Mouse (Mus musculus) layer of hippocampus, adult 2 months (tissue): ENCODE data around the gene Pgpep1l. TPM values are rescaled to one million over a fixed set of nuclear protein-coding genes. Genes with fewer than 3 reads are reported as not detected.
"Not testable (repeated sequence)": the region's sequence is repeated elsewhere in the genome, so short reads cannot be mapped to it uniquely, and the experiment has no call there.

ENCODE experiments used
- DNase-seq, 2 experiments: peaks; one replicate each; pipeline ENCODE4 v3.0.0; 2022; ENCODE audit warnings: low spot score in 2 of 2
- H3K27ac ChIP-seq: fragments of 200-600 bp; 2 replicates; pipeline ENCODE4 v1.8.1; 2022
- H3K4me3 ChIP-seq: fragments of 200-600 bp; 2 replicates; pipeline ENCODE4 v1.8.1; 2022; ENCODE audit warnings: mild to moderate bottlenecking
- CTCF ChIP-seq: fragments of 200-600 bp; conservative IDR thresholded peaks from 2 replicates; pipeline ENCODE4 v1.8.1; 2022; ENCODE audit warnings: antibody characterized with exemption, mild to moderate bottlenecking, moderate library complexity
- total RNA-seq, 2 experiments: library from RNA; stranded (reverse); gene quantifications; 2 replicates each; pipeline ENCODE4 v1.2.3; 2021

Pgpep1l gene
- total RNA-seq, 2 experiments from 2014 or later = 3.2 to 3.6 TPM

DNA sequence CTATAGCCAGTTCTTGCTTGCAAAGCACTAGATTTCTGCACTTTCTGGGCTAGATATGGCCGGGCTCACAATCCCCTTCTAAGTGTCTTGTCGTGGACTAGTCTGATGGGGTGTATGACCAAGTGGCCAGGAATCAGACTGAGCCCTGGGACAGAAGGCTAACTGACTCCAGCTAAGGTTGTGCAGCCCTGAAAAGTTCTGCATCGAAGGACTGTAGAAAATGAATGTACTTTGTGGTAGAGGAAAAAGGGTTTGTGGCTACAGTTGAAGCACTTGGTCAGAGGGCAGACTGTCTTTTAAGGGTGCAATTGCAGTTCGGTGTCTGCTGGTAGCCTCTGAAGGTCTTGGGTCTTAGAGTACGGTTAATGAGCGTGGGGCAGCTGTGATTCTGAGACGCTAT is 15.4 kb upstream of the Pgpep1l start:
- no peak for TF ChIP-seq CTCF
- Histone ChIP-seq H3K27ac (no peak overlapping the region), H3K4me3 (no peak overlapping the region)
- no peak for DNase-seq

GRCm38 (mm10) chr7:68278908-68279307 is 14.9 kb upstream of the Pgpep1l start:
- TF ChIP-seq CTCF = no peak
- no peak for DNase-seq
- Histone ChIP-seq H3K4me3 (no peak overlapping the region), H3K27ac (no peak overlapping the region)

DNA sequence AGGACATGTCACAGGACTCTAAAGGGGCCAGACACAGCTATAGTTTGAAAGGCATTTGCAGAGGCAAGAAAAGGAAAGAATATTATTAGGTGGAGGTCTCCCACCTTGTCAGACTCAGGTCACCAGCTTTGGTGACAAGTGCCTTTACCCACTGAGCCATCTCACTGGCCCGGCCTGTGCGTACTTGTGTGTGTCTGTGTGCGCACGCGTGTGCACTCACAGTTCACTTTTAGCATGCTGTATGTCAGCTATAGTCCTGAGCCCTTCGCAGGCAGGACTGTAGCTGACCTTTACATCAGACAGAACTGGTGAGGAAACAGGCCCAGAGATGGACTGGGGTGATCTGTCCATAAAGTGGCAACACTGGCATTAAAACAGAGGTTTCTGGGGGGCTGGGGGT is 14.4 kb upstream of the Pgpep1l start:
- H3K27ac ChIP-seq = peak overlapping the region; percentile 36; the same call in 1 of the 2 replicates
- no peak overlapping the region for H3K4me3 ChIP-seq
- no peak for TF ChIP-seq CTCF
- DNase-seq = no peak

GRCm38 (mm10) chr7:68277897-68278270 is 13.9 kb upstream of the Pgpep1l start:
- H3K4me3 ChIP-seq = no peak overlapping the region
- peak overlapping the region; percentile 36; the same call in 1 of the 2 replicates for H3K27ac ChIP-seq
- DNase-seq = no peak
- no peak for TF ChIP-seq CTCF

DNA sequence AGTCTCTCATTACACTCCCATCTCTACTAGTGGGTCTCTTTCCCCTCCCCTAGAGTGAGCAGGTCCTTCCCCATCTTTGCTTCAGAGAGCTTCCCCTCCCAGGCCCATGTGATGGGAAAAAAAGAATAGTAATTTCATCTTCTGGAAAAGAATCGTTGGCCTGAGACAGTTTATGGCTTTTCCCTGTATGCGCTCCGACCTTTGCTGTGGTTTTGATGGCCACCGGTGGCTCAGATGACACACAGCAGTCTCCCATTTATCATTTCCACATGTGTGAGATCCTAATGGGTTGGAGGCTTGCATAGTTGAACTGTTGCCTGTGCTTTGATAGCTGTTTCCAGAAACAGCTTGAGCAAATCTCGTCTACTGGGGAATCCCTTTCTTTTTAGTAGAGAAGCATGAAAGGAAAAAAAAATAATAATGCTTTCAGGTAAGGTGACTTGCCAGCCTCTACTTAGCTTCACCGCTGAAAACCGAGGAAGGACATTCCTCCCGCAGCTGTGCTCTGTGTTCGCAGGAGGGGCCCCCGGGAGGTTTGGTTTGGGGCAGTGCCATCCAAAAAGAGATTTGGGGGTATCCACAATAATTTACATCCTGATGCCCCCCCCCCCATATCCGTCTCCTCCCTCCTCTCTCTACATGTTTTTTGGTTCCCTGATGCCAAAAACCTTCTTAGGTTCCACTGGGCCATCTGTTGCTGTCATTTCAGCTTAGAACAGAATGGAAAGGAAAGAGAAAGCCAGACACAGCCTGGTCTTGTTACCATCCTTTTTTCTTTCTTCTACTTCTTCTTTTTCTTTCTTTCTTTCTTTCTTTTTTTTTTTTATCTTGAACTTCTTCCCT is 13.2 kb upstream of the Pgpep1l start:
- Histone ChIP-seq H3K4me3 (no peak overlapping the region), H3K27ac (peak overlapping the region; percentile 36; the same call in 1 of the 2 replicates)

DNA sequence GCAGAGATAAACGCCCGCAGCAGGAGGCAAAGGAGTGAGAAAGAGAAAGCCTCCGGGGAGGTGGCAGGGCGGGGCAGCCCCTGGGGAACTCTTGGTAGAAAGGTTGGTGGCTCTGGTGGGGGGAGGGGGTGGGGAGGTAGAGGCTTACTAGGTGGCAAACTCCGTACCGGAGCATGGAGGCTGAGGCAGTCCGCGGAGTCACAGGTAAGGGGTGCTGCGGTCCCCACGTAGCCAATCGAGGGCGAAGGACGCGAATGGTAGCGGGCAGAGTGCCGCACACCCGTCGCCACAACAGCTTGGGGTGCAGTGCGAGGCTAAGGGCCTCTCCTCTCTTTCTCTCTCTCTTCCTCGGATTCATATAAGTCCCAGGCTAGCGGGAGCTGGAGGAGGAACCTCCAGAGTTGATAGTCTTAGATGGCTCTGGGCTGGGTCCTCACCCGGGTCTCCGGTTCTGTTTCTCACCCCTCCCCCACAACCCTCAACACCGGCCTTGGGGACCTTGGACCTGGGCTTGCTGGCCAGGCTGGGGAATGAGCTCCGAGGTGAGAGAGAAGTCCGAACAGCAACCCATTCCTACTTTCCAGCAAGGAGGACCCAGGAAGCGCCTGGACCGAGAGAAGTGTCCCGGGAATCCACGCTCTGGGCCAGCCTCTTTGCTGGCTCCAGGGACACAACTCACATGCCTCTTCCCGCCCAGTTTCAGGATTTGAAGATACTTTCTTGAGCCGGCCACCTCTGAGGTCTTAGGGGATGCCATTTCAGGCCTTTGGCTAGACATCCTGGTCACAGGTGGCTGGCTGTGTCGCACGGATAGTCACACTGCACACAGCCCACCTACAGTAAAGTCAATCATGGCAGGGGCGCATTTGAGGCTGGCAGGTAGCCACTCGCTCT is 12.1 kb upstream of the Pgpep1l start:
- Histone ChIP-seq H3K4me3 (peak overlapping the region; percentile 33), H3K27ac (peak overlapping the region; percentile 23; the same call in 1 of the 2 replicates)
- no peak for DNase-seq
- no peak for TF ChIP-seq CTCF

More for the DNA sequence above, 13.2 kb upstream of the Pgpep1l start:
- DNase-seq = no peak
- no peak for TF ChIP-seq CTCF

- not testable (repeated sequence) for H3K27ac ChIP-seq, DNase-seq, H3K4me3 ChIP-seq
These were observed 11.4 kb upstream of the Pgpep1l start for GRCm38 (mm10) chr7:68275445-68275837.

- DNase-seq = no peak
- Histone ChIP-seq H3K27ac (no peak overlapping the region), H3K4me3 (no peak overlapping the region)
- no peak for TF ChIP-seq CTCF
These were observed 10.9 kb upstream of the Pgpep1l start for GRCm38 (mm10) chr7:68274951-68275350.

GRCm38 (mm10) chr7:68274218-68274617 is 10.2 kb upstream of the Pgpep1l start:
- Histone ChIP-seq H3K27ac (no peak overlapping the region), H3K4me3 (no peak overlapping the region)
- TF ChIP-seq CTCF = no peak
- DNase-seq = no peak

DNA sequence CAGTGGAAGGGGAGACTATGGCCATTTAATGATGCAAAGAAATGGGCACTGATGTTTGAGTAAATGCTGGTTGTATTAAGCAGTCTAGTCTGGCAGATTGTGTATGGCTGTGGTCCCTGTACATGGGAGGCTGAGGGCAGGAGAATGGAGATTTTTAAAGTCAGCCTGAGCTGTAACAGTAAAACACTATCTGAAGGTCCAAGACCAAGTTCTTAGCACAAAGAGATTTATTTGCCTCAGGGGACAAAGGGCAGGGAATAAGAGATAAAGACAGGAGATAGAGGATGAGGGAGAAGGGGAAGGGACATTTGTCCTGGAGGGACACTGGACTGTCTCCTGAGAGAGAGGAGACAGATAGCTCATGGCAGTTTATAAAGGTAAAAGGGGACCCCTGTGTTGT is 9.5 kb upstream of the Pgpep1l start, which contains the start of gene Fam169b:
Fam169b (plus strand) TSS at position 325 of the 400 bp plus-strand sequence.
- Histone ChIP-seq H3K4me3 (no peak within 1 kb of the TSS), H3K27ac (no peak within 1 kb of the TSS)
- no peak for TF ChIP-seq CTCF
- no peak for DNase-seq

GRCm38 (mm10) chr7:68272607-68273006 is 8.6 kb upstream of the Pgpep1l start:
- Histone ChIP-seq H3K27ac (no peak overlapping the region), H3K4me3 (no peak overlapping the region)
- no peak for DNase-seq
- no peak for TF ChIP-seq CTCF

- Histone ChIP-seq H3K4me3 (no peak overlapping the region), H3K27ac (no peak overlapping the region)
- TF ChIP-seq CTCF = no peak
- no peak for DNase-seq
These were observed 7.8 kb upstream of the Pgpep1l start for GRCm38 (mm10) chr7:68271816-68272215.

DNA sequence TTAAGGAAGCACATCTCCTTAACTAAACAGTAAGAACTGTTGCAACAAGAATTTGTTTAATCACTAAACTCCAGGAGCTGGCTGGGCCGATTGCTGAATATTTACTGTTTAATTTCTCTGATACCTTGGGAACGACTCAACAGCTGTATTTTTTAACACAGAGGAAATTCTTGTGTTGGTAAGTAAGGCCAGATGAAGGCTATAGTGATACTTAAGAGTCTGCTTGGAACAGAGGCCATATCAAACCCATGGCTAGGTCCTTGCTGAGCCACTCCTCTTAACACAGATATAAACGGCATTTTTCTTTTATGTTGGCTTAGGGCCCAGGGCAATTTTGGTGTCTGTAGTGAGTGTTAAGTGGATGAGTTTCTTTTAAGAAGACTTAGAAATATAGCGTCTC is 6.5 kb upstream of the Pgpep1l start:
- TF ChIP-seq CTCF = no peak
- no peak for DNase-seq
- no peak overlapping the region for H3K27ac ChIP-seq
- no peak overlapping the region for H3K4me3 ChIP-seq
